Mouse (Mus musculus) heart, postnatal 0 days (tissue): ENCODE results near the gene Pmm1. TPM values are rescaled to one million over a fixed set of nuclear protein-coding genes. Genes with fewer than 3 reads are reported as not detected.

Experiments
- ATAC-seq: fragments of 200-750 bp; cut with Nextera tagmentation; 2 replicates; pipeline ENCODE4 v1.8.0; 2017; ENCODE audit warnings: low read depth, moderate number of reproducible peaks, moderate library complexity; ENCODE audit not compliant: insufficient read depth
- DNase-seq: peaks from one replicate; pipeline ENCODE4 v3.0.0-alpha.2; 2016; ENCODE audit warnings: low spot score
- H3K27ac ChIP-seq: fragments of 300-500 bp; sonication (generic); 2 replicates; pipeline ENCODE4 v1.5.1; 2014; ENCODE audit warnings: low read depth, mild to moderate bottlenecking
- H3K27me3 ChIP-seq: fragments of 300-500 bp; sonication (generic); 2 replicates; pipeline ENCODE4 v1.6.1; 2014; ENCODE audit warnings: low read length, mixed read lengths; ENCODE audit not compliant: control insufficient read depth, insufficient read depth
- H3K36me3 ChIP-seq: fragments of 300-500 bp; sonication (generic); replicated peaks from 2 replicates; pipeline ENCODE4 v1.6.1; 2014; ENCODE audit warnings: low read length, mixed read lengths; ENCODE audit not compliant: control insufficient read depth, insufficient read depth
- H3K4me1 ChIP-seq: fragments of 300-500 bp; sonication (generic); 2 replicates; pipeline ENCODE4 v1.6.1; 2014; ENCODE audit warnings: antibody characterized with exemption; ENCODE audit not compliant: control insufficient read depth, insufficient read depth
- H3K4me2 ChIP-seq: fragments of 300-500 bp; sonication (generic); 2 replicates; pipeline ENCODE4 v1.6.1; 2014; ENCODE audit warnings: low read depth, mild to moderate bottlenecking, low read length, moderate library complexity
- H3K4me3 ChIP-seq: fragments of 300-500 bp; sonication (generic); 2 replicates; pipeline ENCODE4 v1.5.1; 2014; ENCODE audit warnings: low read depth, low read length
- H3K9ac ChIP-seq: fragments of 300-500 bp; sonication (generic); replicated peaks from 2 replicates; pipeline ENCODE4 v1.6.1; 2014; ENCODE audit warnings: low read depth, low read length, mixed read lengths
- H3K9me3 ChIP-seq: fragments of 300-500 bp; sonication (generic); replicated peaks from 2 replicates; pipeline ENCODE4 v1.6.1; 2016; ENCODE audit warnings: low read length; ENCODE audit not compliant: control insufficient read depth
- CTCF ChIP-seq: IDR thresholded peaks from 2 replicates; pipeline ENCODE4 v1.5.1; 2016; ENCODE audit warnings: antibody characterized with exemption, control low read depth, low read depth
- EP300 ChIP-seq: IDR thresholded peaks from 2 replicates; pipeline ENCODE4 v1.6.1; 2016; ENCODE audit warnings: antibody characterized with exemption, low read depth
- WGBS: fragments of 180-500 bp; shearing (Covaris S2); extraction: QIAGEN DNeasy Blood & Tissue Kit; methylation state at CpG from one replicate; pipeline ENCODE4 v1.1.7; 2014; 5-methylcytosine and 5-hydroxymethylcytosine counted together
- polyA plus RNA-seq: library from polyadenylated mRNA; unstranded; fragments of >200 nt; fragmentation: Nextera tagmentation; extraction: Ambion mirVana; gene quantifications from 2 replicates; pipeline ENCODE4 v1.2.1, GENCODE M21; 2015
- total RNA-seq: library from RNA; depleted of rRNA; stranded (reverse); fragments of >200 nt; gene quantifications from 2 replicates; pipeline ENCODE4 v1.2.3, GENCODE M21; 2014; ENCODE audit warnings: low replicate concordance

Pmm1 gene
- total and polyA plus RNA-seq, 2 experiments from 2014 or later, result 17.8 to 27.0 TPM

GRCm38 (mm10) chr15:81932951-81933470 is 27.7 kb downstream of the Pmm1 start:
- H3K36me3 ChIP-seq, result no peaks in the 10 kb centered on the region
- DNase-seq (no peak), ATAC-seq (no peak)
- WGBS, result 40% methylated on average over 12 of the region's 12 CpGs
- no peak overlapping the region for H3K27ac ChIP-seq
- no peaks in the 10 kb centered on the region for H3K27me3 ChIP-seq
- TF ChIP-seq CTCF, result no peak
- TF ChIP-seq EP300, result no peak
- H3K9ac ChIP-seq, result no peak overlapping the region
- no peaks in the 10 kb centered on the region for H3K9me3 ChIP-seq
- H3K4me2 ChIP-seq, result no peak overlapping the region
- peaks cover 13% of the 10 kb centered on the region; the same call in 1 of the 2 replicates for H3K4me1 ChIP-seq
- H3K4me3 ChIP-seq, result no peak overlapping the region

GRCm38 (mm10) chr15:81928277-81928676 is 32.5 kb downstream of the Pmm1 start:
- peaks cover 10% of the 10 kb centered on the region for H3K4me1 ChIP-seq
- H3K9ac ChIP-seq, result no peak overlapping the region
- DNase-seq (no peak), ATAC-seq (no peak)
- 42% methylated on average over 11 of the region's 11 CpGs for WGBS
- H3K27ac ChIP-seq, result 0 out of 2 replicates have a peak overlapping the region, but pooled peaks have one; percentile 1
- TF ChIP-seq CTCF, result no peak
- no peak for TF ChIP-seq EP300
- H3K9me3 ChIP-seq, result no peaks in the 10 kb centered on the region
- H3K4me3 ChIP-seq, result no peak overlapping the region
- no peaks in the 10 kb centered on the region for H3K36me3 ChIP-seq
- H3K4me2 ChIP-seq, result peak overlapping the region; percentile 30; the same call in 1 of the 2 replicates
- no peaks in the 10 kb centered on the region for H3K27me3 ChIP-seq

DNA sequence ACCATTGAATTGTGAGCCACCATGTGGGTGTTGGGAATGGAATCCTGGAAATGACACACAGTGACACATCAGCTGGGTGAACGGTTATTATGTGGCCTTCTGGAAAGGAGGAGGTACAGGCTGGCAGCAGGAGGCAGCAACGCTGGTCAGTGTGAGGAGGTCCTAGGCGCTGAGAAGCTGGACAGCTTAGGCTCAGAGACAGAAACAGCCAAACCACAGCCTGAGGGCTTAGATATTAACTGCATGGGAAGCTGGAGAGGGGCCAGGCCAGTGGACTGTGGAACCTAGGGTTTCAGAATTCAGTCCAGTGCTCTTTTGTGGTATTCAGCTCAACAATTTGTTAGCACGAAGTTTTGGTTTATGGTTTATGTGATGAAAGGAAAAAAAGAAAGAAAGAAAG is 33.0 kb downstream of the Pmm1 start:
- Histone ChIP-seq H3K9me3 (no peaks in the 10 kb centered on the region), H3K4me3 (no peak overlapping the region), H3K9ac (no peak overlapping the region), H3K4me2 (no peak overlapping the region), H3K27me3 (no peaks in the 10 kb centered on the region), H3K27ac (peak overlapping the region; percentile 38; the same call in 1 of the 2 replicates), H3K36me3 (no peaks in the 10 kb centered on the region), H3K4me1 (peaks cover 10% of the 10 kb centered on the region)
- no peak for DNase-seq
- WGBS, result 37% methylated on average over 4 of the region's 4 CpGs
- TF ChIP-seq EP300 (no peak), CTCF (no peak)
- ATAC-seq, result no peak

- Histone ChIP-seq H3K4me1 (peaks cover 10% of the 10 kb centered on the region), H3K9me3 (no peaks in the 10 kb centered on the region), H3K27me3 (no peaks in the 10 kb centered on the region), H3K27ac (no peak overlapping the region), H3K4me3 (no peak overlapping the region), H3K4me2 (0 out of 2 replicates have a peak overlapping the region, but pooled peaks have one; percentile 9), H3K36me3 (no peaks in the 10 kb centered on the region), H3K9ac (no peak overlapping the region)
- no peak for TF ChIP-seq EP300
- TF ChIP-seq CTCF, result no peak
- ATAC-seq, result no peak
- 37% methylated on average over 9 of the region's 9 CpGs for WGBS
- no peak for DNase-seq
Measured at GRCm38 (mm10) chr15:81926446-81926822, 34.3 kb downstream of the Pmm1 start.

DNA sequence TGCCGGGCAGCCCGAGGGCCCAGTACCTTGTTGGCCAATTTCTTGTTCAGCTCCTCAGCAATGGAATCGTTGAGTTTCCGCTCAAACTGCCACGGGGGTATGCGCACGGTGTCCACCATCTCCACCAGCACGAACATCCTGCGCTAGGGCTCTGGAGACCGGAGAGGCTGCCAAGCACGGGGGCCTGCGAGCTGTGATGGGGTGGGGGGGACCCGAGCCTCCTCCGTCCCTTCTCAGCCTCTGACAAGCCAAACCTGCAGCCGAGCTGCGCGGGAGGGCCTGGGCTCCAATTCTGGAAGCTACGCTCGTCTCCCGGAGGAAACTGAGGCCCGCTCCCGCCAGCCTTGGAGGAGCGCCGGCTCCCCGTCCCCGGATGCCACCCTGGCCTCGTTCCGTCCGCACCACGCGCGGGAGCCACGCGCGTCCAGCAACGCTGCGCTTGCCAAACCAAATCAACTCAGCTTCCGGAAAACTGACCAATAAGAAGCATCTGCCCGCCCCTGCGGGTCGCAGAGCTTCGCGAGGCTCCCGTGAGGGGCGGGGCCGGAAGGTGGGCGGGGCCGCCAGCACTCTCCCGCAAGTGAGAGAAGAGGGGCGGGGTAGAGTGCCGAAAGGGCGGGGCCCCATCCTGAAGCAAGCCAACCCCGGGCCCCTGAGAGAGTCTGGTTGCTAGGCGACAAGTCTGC is 34.8 kb downstream of the Pmm1 start, which contains the start of gene Polr3h:
Gene Polr3h, minus strand, starts transcription at position 481 of the 686 bp plus-strand sequence.
- H3K4me2 ChIP-seq, result peak within 1 kb of the TSS; percentile 94
- peak within 1 kb of the TSS; percentile 61 for H3K4me3 ChIP-seq
- H3K9ac ChIP-seq, result peak within 1 kb of the TSS; percentile 52
- TF ChIP-seq EP300 (no peak), CTCF (no peak)
- no peaks in the 10 kb centered on the region for H3K27me3 ChIP-seq
- peaks cover 10% of the 10 kb centered on the region for H3K4me1 ChIP-seq
- peak within 1 kb of the TSS; percentile 56; the same call in 1 of the 2 replicates for H3K27ac ChIP-seq
- WGBS, result under 1% methylated on average over 53 of the region's 54 CpGs
- DNase-seq, result peak; percentile 97
- no peaks in the 10 kb centered on the region for H3K9me3 ChIP-seq
- H3K36me3 ChIP-seq, result no peaks in the 10 kb centered on the region
- ATAC-seq, result peak; percentile 96
